Mouse (Mus musculus): ENCODE measurements around the gene Nucks1. TPM values are rescaled to one million over a fixed set of nuclear protein-coding genes. Genes with fewer than 3 reads are reported as not detected.

Gene Nucks1
- total RNA-seq, 2 experiments from 2014 or later, result 148 to 157 TPM

Other genes starting within 250 kb of the Nucks1 start
- gene Rab7b, start 221.8 kb upstream of the Nucks1 start, total RNA-seq (2021), result 1 to 10 TPM; 1.4 to 3.1 TPM
- under 1 TPM in 1 of 2 experiments, not detected in 1; 0.07 TPM for gene Slc26a9, start 166.5 kb upstream of the Nucks1 start, total RNA-seq (2021)
- gene Pm20d1, start 113.2 kb upstream of the Nucks1 start, total RNA-seq (2021), result 1 to 10 TPM; 1.5 to 1.8 TPM
- 10 to 100 TPM; 43.8 to 43.9 TPM for gene Slc41a1, start 83.0 kb upstream of the Nucks1 start, total RNA-seq (2021)
- gene Rab29, start 43.3 kb upstream of the Nucks1 start, total RNA-seq (2021), result 1 to 10 TPM; 5.0 to 7.5 TPM
- under 1 TPM; 0.59 to 0.81 TPM for gene Slc45a3, start 52.4 kb downstream of the Nucks1 start, total RNA-seq (2021)
- gene Elk4, start 97.1 kb downstream of the Nucks1 start, total RNA-seq (2021), result 10 to 100 TPM; 54.4 to 59.1 TPM
- 10 to 100 TPM; 72.9 to 78.3 TPM for gene Mfsd4a, start 157.5 kb downstream of the Nucks1 start, total RNA-seq (2021)
- 10 to 100 TPM; 30.5 to 36.1 TPM for gene Cdk18, start 229.2 kb downstream of the Nucks1 start, total RNA-seq (2021)